Mouse (Mus musculus) urinary bladder, adult 18-20 months (tissue): ENCODE results near the gene Gm17509.
A peak's percentile ranks its signal among the peaks of the same experiment; 100 is the strongest.

Experiments
- DNase-seq, 2 experiments: peaks; one replicate each; pipeline ENCODE4 v3.0.0; 2022; ENCODE audit warnings: low spot score in 2 of 2, mixed read lengths in 2 of 2

Gene Gm17509

GRCm38 (mm10) chr13:117220501-117221321 is at the start of gene Gm17509:
Gene Gm17509, minus strand, starts transcription at chr13:117221075.
- DNase-seq, result peak in 1 of 2 experiments; percentile 6

GRCm38 (mm10) chr13:117267963-117268362 is 47.1 kb upstream of the Gm17509 start:
- no peak for DNase-seq

- DNase-seq, result no peak
Observed at GRCm38 (mm10) chr13:117266156-117266555, 45.3 kb upstream of the Gm17509 start.

- DNase-seq, result no peak
Observed at GRCm38 (mm10) chr13:117260704-117261103, 39.8 kb upstream of the Gm17509 start.

- DNase-seq, result no peak
Observed at GRCm38 (mm10) chr13:117242621-117243020, 21.7 kb upstream of the Gm17509 start.

- no peak for DNase-seq
Observed at GRCm38 (mm10) chr13:117242063-117242462, 21.2 kb upstream of the Gm17509 start.

GRCm38 (mm10) chr13:117237111-117237510 is 16.2 kb upstream of the Gm17509 start:
- no peak for DNase-seq

- DNase-seq, result peak in 1 of 2 experiments; percentile 20
Observed at GRCm38 (mm10) chr13:117235530-117236212, 14.8 kb upstream of the Gm17509 start.

GRCm38 (mm10) chr13:117234486-117234885 is 13.6 kb upstream of the Gm17509 start:
- no peak for DNase-seq

- no peak for DNase-seq
Observed at GRCm38 (mm10) chr13:117233808-117234207, 12.9 kb upstream of the Gm17509 start.

- DNase-seq, result no peak
Observed at GRCm38 (mm10) chr13:117230371-117231110, 9.7 kb upstream of the Gm17509 start.

GRCm38 (mm10) chr13:117225561-117225960 is 4.7 kb upstream of the Gm17509 start:
- DNase-seq, result no peak

GRCm38 (mm10) chr13:117224901-117225300 is 4.0 kb upstream of the Gm17509 start:
- no peak for DNase-seq

- no peak for DNase-seq
Observed at GRCm38 (mm10) chr13:117223125-117223524, 2.2 kb upstream of the Gm17509 start.

GRCm38 (mm10) chr13:117219871-117220500 is 889 bp downstream of the Gm17509 start:
- no peak for DNase-seq

GRCm38 (mm10) chr13:117218092-117218491 is 2.8 kb downstream of the Gm17509 start:
- no peak for DNase-seq

- DNase-seq, result no peak
Observed at GRCm38 (mm10) chr13:117217621-117218020, 3.3 kb downstream of the Gm17509 start.

GRCm38 (mm10) chr13:117216752-117217363 is 4.0 kb downstream of the Gm17509 start:
- no peak for DNase-seq

- no peak for DNase-seq
Observed at GRCm38 (mm10) chr13:117216126-117216525, 4.7 kb downstream of the Gm17509 start.

- DNase-seq, result no peak
Observed at GRCm38 (mm10) chr13:117215481-117215880, 5.4 kb downstream of the Gm17509 start.

- no peak for DNase-seq
Observed at GRCm38 (mm10) chr13:117211386-117211875, 9.4 kb downstream of the Gm17509 start.
